Mouse (Mus musculus): ENCODE data around the gene Ptgfrn.

DNA sequence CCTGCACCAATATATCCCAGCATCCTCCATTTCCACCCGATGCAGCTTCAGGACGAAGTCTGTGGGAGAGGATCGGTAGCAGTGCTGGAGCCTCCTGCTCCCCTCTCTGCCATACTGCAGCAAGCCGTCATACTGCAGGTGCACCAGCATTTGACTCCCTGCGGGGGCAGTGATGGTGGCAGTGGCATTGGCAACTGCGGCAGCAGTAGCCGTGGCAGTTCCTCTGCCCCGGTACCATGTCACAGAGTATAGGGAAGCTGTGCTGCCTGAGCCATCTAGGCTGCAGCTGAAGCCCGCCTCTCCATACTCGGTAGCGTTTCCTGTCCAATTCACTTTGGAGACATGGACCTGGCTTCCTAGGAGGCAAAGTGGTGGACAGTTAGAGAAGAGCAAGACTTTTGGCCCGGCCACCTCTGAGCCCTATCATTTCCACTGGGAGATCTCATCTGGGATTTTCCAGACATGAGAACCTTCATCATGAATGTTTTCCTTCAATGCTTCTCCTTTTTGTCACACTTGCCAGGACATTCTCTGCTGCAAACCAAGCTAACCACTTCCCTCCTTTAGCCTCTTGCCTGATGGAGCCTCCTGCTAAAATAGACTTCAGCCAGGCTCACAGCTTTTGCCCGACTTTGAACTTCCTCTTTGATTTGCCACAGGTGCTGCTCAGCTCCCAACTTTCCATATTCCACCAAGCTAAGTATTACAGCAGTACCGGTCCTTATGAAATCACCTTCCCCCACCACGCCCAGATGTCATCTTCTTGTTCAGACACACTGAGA, 106.3 kb downstream of the Ptgfrn start:
- TF ChIP-seq CTCF (IDR thresholded peaks at IDR 0.05; ENCODE audit: insufficient read depth, low read length) (no peak), POLR2A (IDR thresholded peaks at IDR 0.05; ENCODE audit: borderline replicate concordance, extremely low read depth, low read depth, low read length) (no peak)

Measured in lung, adult 2 months (tissue).